Mouse (Mus musculus): ENCODE measurements at regions not wholly inside any gene's neighbourhood (a gene's known extent, or its start where the extent isn't known, plus 50 kb on each side); places are given as distances from the start of the nearest gene placed in this dataset.
A peak's percentile ranks its signal among the peaks of the same experiment; 100 is the strongest.

- 76% methylated on average over 8 of the region's 8 CpGs for WGBS
- no peak for TF ChIP-seq POLR2A (IDR thresholded peaks at IDR 0.05; ENCODE audit: borderline replicate concordance, extremely low read depth, insufficient read depth, insufficient read length)
Observed at GRCm38 (mm10) chr4:106048053-106048452, 258.4 kb downstream of the Gm12728 start.

DNA sequence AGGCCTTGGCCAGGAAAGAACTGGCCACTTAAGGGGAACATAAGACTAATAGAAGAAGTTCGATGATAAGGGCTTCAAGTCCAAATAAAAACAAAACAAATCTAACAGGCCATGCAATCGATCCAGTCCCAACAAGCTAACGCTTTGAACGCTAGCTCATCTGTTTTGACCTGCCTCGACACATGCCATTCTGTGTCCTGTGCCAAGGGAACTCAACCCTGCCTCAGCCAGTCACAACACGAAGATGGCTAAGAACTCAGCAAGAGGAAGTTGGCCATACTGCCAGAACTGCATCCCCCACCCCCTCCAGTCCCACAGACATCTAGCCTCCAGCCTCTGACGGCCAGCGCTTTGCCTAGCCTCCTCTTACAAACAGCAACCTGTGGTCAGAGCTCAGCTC lies 259.1 kb downstream of the Gm12728 start:
- WGBS = 77% methylated on average over 8 of the region's 8 CpGs
- DNase-seq (ENCODE audit: low spot score) = no peak

More at GRCm38 (mm10) chr4:106048053-106048452, 258.4 kb downstream of the Gm12728 start:
- DNase-seq (ENCODE audit: low spot score) (no peak), ATAC-seq (ENCODE audit: low FRiP score, low read depth) (no peak)
- Histone ChIP-seq H3K9me3 (ENCODE audit: control insufficient read depth, low read length) (no peaks in the 10 kb centered on the region), H3K4me1 (ENCODE audit: control insufficient read depth, insufficient read depth, low read length) (peaks cover 7% of the 10 kb centered on the region; the same call in 1 of the 2 replicates), H3K9ac (ENCODE audit: low read depth, low read length, severe bottlenecking) (no peak overlapping the region), H3K4me2 (replicated peaks; ENCODE audit: low read depth, low read length, severe bottlenecking) (no peak overlapping the region), H3K27ac (replicated peaks; ENCODE audit: low read depth, low read length) (no peak overlapping the region), H3K36me3 (ENCODE audit: control insufficient read depth, insufficient read depth, low read length) (no peaks in the 10 kb centered on the region), H3K4me3 (replicated peaks; ENCODE audit: low read length) (no peak overlapping the region), H3K27me3 (ENCODE audit: control insufficient read depth, insufficient read depth, low read length) (no peaks in the 10 kb centered on the region)

GRCm38 (mm10) chr4:106049880-106050279 lies 260.2 kb downstream of the Gm12728 start:
- ATAC-seq (ENCODE audit: low FRiP score, low read depth) (no peak), DNase-seq (ENCODE audit: low spot score) (no peak)
- Histone ChIP-seq H3K27ac (replicated peaks; ENCODE audit: low read depth, low read length) (no peak overlapping the region), H3K36me3 (ENCODE audit: control insufficient read depth, insufficient read depth, low read length) (no peaks in the 10 kb centered on the region), H3K9ac (ENCODE audit: low read depth, low read length, severe bottlenecking) (no peak overlapping the region), H3K27me3 (ENCODE audit: control insufficient read depth, insufficient read depth, low read length) (no peaks in the 10 kb centered on the region), H3K4me1 (ENCODE audit: control insufficient read depth, insufficient read depth, low read length) (peaks cover 11% of the 10 kb centered on the region; the same call in 1 of the 2 replicates), H3K4me3 (replicated peaks; ENCODE audit: low read length) (no peak overlapping the region), H3K4me2 (replicated peaks; ENCODE audit: low read depth, low read length, severe bottlenecking) (no peak overlapping the region), H3K9me3 (ENCODE audit: control insufficient read depth, low read length) (no peaks in the 10 kb centered on the region)
- 60% methylated on average over 3 of the region's 3 CpGs for WGBS
- no peak for TF ChIP-seq POLR2A (IDR thresholded peaks at IDR 0.05; ENCODE audit: borderline replicate concordance, extremely low read depth, insufficient read depth, insufficient read length)

More for the DNA sequence above, 259.1 kb downstream of the Gm12728 start:
- H3K27me3 ChIP-seq (ENCODE audit: control insufficient read depth, insufficient read depth, low read length) = no peaks in the 10 kb centered on the region
- ATAC-seq (ENCODE audit: low FRiP score, low read depth) = no peak
- no peak overlapping the region for H3K4me2 ChIP-seq (replicated peaks; ENCODE audit: low read depth, low read length, severe bottlenecking)
- H3K4me1 ChIP-seq (ENCODE audit: control insufficient read depth, insufficient read depth, low read length) = peaks cover 11% of the 10 kb centered on the region; the same call in 1 of the 2 replicates
- H3K4me3 ChIP-seq (replicated peaks; ENCODE audit: low read length) = no peak overlapping the region
- H3K27ac ChIP-seq (replicated peaks; ENCODE audit: low read depth, low read length) = no peak overlapping the region
- H3K36me3 ChIP-seq (ENCODE audit: control insufficient read depth, insufficient read depth, low read length) = no peaks in the 10 kb centered on the region
- TF ChIP-seq POLR2A (IDR thresholded peaks at IDR 0.05; ENCODE audit: borderline replicate concordance, extremely low read depth, insufficient read depth, insufficient read length) = no peak
- H3K9me3 ChIP-seq (ENCODE audit: control insufficient read depth, low read length) = no peaks in the 10 kb centered on the region
- no peak overlapping the region for H3K9ac ChIP-seq (ENCODE audit: low read depth, low read length, severe bottlenecking)

DNA sequence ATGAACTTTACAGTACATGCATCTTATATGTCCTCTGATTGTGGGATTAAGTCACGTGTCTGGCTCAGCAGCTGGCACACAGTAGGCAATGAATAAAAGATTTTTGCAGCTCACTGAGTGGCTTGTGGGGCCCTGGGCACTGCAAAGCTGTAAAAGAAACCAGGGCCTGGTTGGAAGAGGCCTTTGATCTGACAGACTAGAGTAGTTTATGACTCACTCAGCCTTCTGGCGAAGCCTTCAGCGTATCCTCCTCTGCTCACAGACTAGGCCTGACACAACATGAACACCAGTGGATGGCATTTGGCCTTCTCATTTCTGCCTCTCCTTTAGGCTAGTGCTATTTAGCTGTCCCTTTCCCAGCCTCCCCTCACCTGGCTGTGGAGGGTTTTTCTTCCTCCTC lies 260.6 kb downstream of the Gm12728 start:
- H3K4me3 ChIP-seq (replicated peaks; ENCODE audit: low read length) = no peak overlapping the region
- no peaks in the 10 kb centered on the region for H3K36me3 ChIP-seq (ENCODE audit: control insufficient read depth, insufficient read depth, low read length)
- no peak overlapping the region for H3K9ac ChIP-seq (ENCODE audit: low read depth, low read length, severe bottlenecking)
- WGBS = 31% methylated on average over 3 of the region's 3 CpGs
- H3K27me3 ChIP-seq (ENCODE audit: control insufficient read depth, insufficient read depth, low read length) = no peaks in the 10 kb centered on the region
- peaks cover 11% of the 10 kb centered on the region; the same call in 1 of the 2 replicates for H3K4me1 ChIP-seq (ENCODE audit: control insufficient read depth, insufficient read depth, low read length)
- ATAC-seq (ENCODE audit: low FRiP score, low read depth) (no peak), DNase-seq (ENCODE audit: low spot score) (peak; percentile 22)
- H3K9me3 ChIP-seq (ENCODE audit: control insufficient read depth, low read length) = no peaks in the 10 kb centered on the region
- H3K4me2 ChIP-seq (replicated peaks; ENCODE audit: low read depth, low read length, severe bottlenecking) = no peak overlapping the region
- TF ChIP-seq POLR2A (IDR thresholded peaks at IDR 0.05; ENCODE audit: borderline replicate concordance, extremely low read depth, insufficient read depth, insufficient read length) = no peak
- H3K27ac ChIP-seq (replicated peaks; ENCODE audit: low read depth, low read length) = no peak overlapping the region

DNA sequence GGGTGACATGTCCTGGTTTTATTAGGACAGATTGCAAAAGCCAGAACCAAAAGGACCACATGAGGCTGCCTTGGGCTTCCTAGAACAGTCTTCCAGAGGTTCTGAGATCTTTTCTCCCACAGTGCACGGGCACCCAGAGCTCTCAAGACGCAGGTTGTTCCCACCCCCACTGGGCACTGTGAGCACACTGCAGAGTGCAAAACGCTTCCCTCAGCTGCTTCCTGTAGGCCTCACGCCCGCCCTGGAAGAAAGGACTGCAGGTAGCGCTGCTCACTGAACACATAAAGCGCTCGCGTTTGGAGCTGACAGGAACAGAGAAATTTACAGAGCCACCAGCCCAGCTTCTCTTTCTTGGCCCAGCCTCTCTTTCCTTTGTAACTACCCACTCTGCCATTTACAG lies 262.5 kb upstream of the Usp24 start:
- Histone ChIP-seq H3K36me3 (ENCODE audit: control insufficient read depth, insufficient read depth, low read length) (no peaks in the 10 kb centered on the region), H3K4me2 (replicated peaks; ENCODE audit: low read depth, low read length, severe bottlenecking) (no peak overlapping the region), H3K27ac (replicated peaks; ENCODE audit: low read depth, low read length) (no peak overlapping the region), H3K4me3 (replicated peaks; ENCODE audit: low read length) (no peak overlapping the region), H3K27me3 (ENCODE audit: control insufficient read depth, insufficient read depth, low read length) (no peaks in the 10 kb centered on the region), H3K9me3 (ENCODE audit: control insufficient read depth, low read length) (no peaks in the 10 kb centered on the region), H3K9ac (ENCODE audit: low read depth, low read length, severe bottlenecking) (no peak overlapping the region), H3K4me1 (ENCODE audit: control insufficient read depth, insufficient read depth, low read length) (peaks cover 11% of the 10 kb centered on the region; the same call in 1 of the 2 replicates)
- no peak for ATAC-seq (ENCODE audit: low FRiP score, low read depth)
- no peak for TF ChIP-seq POLR2A (IDR thresholded peaks at IDR 0.05; ENCODE audit: borderline replicate concordance, extremely low read depth, insufficient read depth, insufficient read length)
- DNase-seq (ENCODE audit: low spot score) = no peak
- 30% methylated on average over 9 of the region's 9 CpGs for WGBS

GRCm38 (mm10) chr4:106054324-106054723 lies 261.7 kb upstream of the Usp24 start:
- no peak for TF ChIP-seq POLR2A (IDR thresholded peaks at IDR 0.05; ENCODE audit: borderline replicate concordance, extremely low read depth, insufficient read depth, insufficient read length)
- Histone ChIP-seq H3K27ac (replicated peaks; ENCODE audit: low read depth, low read length) (no peak overlapping the region), H3K27me3 (ENCODE audit: control insufficient read depth, insufficient read depth, low read length) (no peaks in the 10 kb centered on the region), H3K36me3 (ENCODE audit: control insufficient read depth, insufficient read depth, low read length) (no peaks in the 10 kb centered on the region), H3K9ac (ENCODE audit: low read depth, low read length, severe bottlenecking) (no peak overlapping the region), H3K9me3 (ENCODE audit: control insufficient read depth, low read length) (no peaks in the 10 kb centered on the region), H3K4me3 (replicated peaks; ENCODE audit: low read length) (no peak overlapping the region), H3K4me2 (replicated peaks; ENCODE audit: low read depth, low read length, severe bottlenecking) (no peak overlapping the region), H3K4me1 (ENCODE audit: control insufficient read depth, insufficient read depth, low read length) (peaks cover 11% of the 10 kb centered on the region; the same call in 1 of the 2 replicates)
- DNase-seq (ENCODE audit: low spot score) (no peak), ATAC-seq (ENCODE audit: low FRiP score, low read depth) (no peak)
- WGBS = 76% methylated on average over 7 of the region's 7 CpGs
